Mouse (Mus musculus) kidney, embryonic 14.5 days (tissue): ENCODE data around the gene Plet1. TPM values are rescaled to one million over a fixed set of nuclear protein-coding genes. Genes with fewer than 3 reads are reported as not detected.

ENCODE experiments used
- ATAC-seq: fragments of 200-750 bp; cut with Nextera tagmentation; 2 replicates; pipeline ENCODE4 v1.8.0; 2017; ENCODE audit warnings: moderate number of reproducible peaks, mild to moderate bottlenecking, moderate TSS enrichment, moderate library complexity; ENCODE audit not compliant: low FRiP score, low TSS enrichment
- H3K27ac ChIP-seq: fragments of 300-500 bp; sonication (generic); 2 replicates; pipeline ENCODE4 v1.5.1; 2014; ENCODE audit warnings: low read depth, mild to moderate bottlenecking, low read length, moderate library complexity, mixed read lengths
- H3K27me3 ChIP-seq: fragments of 300-500 bp; sonication (generic); 2 replicates; pipeline ENCODE4 v1.6.1; 2014; ENCODE audit warnings: mild to moderate bottlenecking, low read length; ENCODE audit not compliant: control insufficient read depth, insufficient read depth
- H3K36me3 ChIP-seq: fragments of 300-500 bp; sonication (generic); 2 replicates; pipeline ENCODE4 v1.6.1; 2014; ENCODE audit warnings: low read length, mixed read lengths; ENCODE audit not compliant: control insufficient read depth, insufficient read depth
- H3K4me1 ChIP-seq: fragments of 300-500 bp; sonication (generic); 2 replicates; pipeline ENCODE4 v1.6.1; 2014; ENCODE audit warnings: low read length, mixed read lengths; ENCODE audit not compliant: control insufficient read depth, insufficient read depth
- H3K4me2 ChIP-seq: fragments of 300-500 bp; sonication (generic); replicated peaks from 2 replicates; pipeline ENCODE4 v1.6.1; 2014; ENCODE audit warnings: low read depth, mild to moderate bottlenecking, low read length
- H3K4me3 ChIP-seq: fragments of 300-500 bp; sonication (generic); 2 replicates; pipeline ENCODE4 v1.5.1; 2014; ENCODE audit warnings: mild to moderate bottlenecking, low read length
- H3K9ac ChIP-seq: fragments of 300-500 bp; sonication (generic); 2 replicates; pipeline ENCODE4 v1.6.1; 2014; ENCODE audit warnings: low read depth, mild to moderate bottlenecking, low read length, moderate library complexity
- H3K9me3 ChIP-seq: fragments of 300-500 bp; sonication (generic); 2 replicates; pipeline ENCODE4 v1.6.1; 2016; ENCODE audit warnings: low read length; ENCODE audit not compliant: control insufficient read depth
- WGBS: fragments of 180-500 bp; shearing (Covaris S2); extraction: QIAGEN DNeasy Blood & Tissue Kit; methylation state at CpG from one replicate; pipeline ENCODE4 v1.1.7; 2014; 5-methylcytosine and 5-hydroxymethylcytosine counted together
- polyA plus RNA-seq: library from polyadenylated mRNA; unstranded; fragments of >200 nt; fragmentation: Nextera tagmentation; extraction: Ambion mirVana; gene quantifications from 2 replicates; pipeline ENCODE4 v1.2.1, GENCODE M21; 2014

Plet1 gene
- polyA plus RNA-seq, 1 experiment from 2014 or later, result 32.1 TPM

- Histone ChIP-seq H3K4me2 (no peak overlapping the region), H3K9ac (no peak overlapping the region), H3K27me3 (no peaks in the 10 kb centered on the region), H3K36me3 (no peaks in the 10 kb centered on the region), H3K9me3 (no peaks in the 10 kb centered on the region), H3K27ac (no peak overlapping the region), H3K4me3 (no peak overlapping the region), H3K4me1 (no peaks in the 10 kb centered on the region)
- WGBS, result 83% methylated on average over 2 of the region's 2 CpGs
- ATAC-seq, result no peak
Observed at GRCm38 (mm10) chr9:50553547-50553946, 59.2 kb downstream of the Plet1 start.

GRCm38 (mm10) chr9:50554241-50555093, 60.1 kb downstream of the Plet1 start, which contains the start of gene Il18:
Gene Il18 (plus strand): TSS chr9:50554827.
- ATAC-seq, result no peak
- no peaks in the 10 kb centered on the region for H3K9me3 ChIP-seq
- no peak within 1 kb of the TSS; the same call in 1 of the 2 replicates for H3K4me2 ChIP-seq
- H3K4me3 ChIP-seq, result no peak within 1 kb of the TSS
- no peak within 1 kb of the TSS for H3K27ac ChIP-seq
- no peaks in the 10 kb centered on the region for H3K4me1 ChIP-seq
- no peaks in the 10 kb centered on the region for H3K36me3 ChIP-seq
- no peaks in the 10 kb centered on the region for H3K27me3 ChIP-seq
- WGBS, result 30% methylated on average over 12 of the region's 12 CpGs
- H3K9ac ChIP-seq, result no peak within 1 kb of the TSS; the same call in 1 of the 2 replicates

- Histone ChIP-seq H3K27me3 (no peaks in the 10 kb centered on the region), H3K36me3 (no peaks in the 10 kb centered on the region), H3K4me2 (no peak within 1 kb of the TSS; the same call in 1 of the 2 replicates), H3K4me3 (no peak within 1 kb of the TSS), H3K4me1 (no peaks in the 10 kb centered on the region), H3K9ac (no peak within 1 kb of the TSS; the same call in 1 of the 2 replicates), H3K27ac (no peak within 1 kb of the TSS), H3K9me3 (no peaks in the 10 kb centered on the region)
- no peak for ATAC-seq
- 29% methylated on average over 2 of the region's 2 CpGs for WGBS
Observed at GRCm38 (mm10) chr9:50555094-50555446, 60.7 kb downstream of the Plet1 start, which contains the start of gene Bco2. Gene Bco2 (minus strand): TSS chr9:50555181.

Other genes starting within 250 kb of the Plet1 start
- 335 and 349 TPM in 2 replicates for gene Rpl10-ps3, start 149.6 kb upstream of the Plet1 start, polyA plus RNA-seq
- gene Pts, start 34.2 kb downstream of the Plet1 start, polyA plus RNA-seq, result 85.3 and 89.4 TPM in 2 replicates
- 0.88 and 1.2 TPM in 2 replicates for gene Il18, start 60.3 kb downstream of the Plet1 start, polyA plus RNA-seq
- 0.16 TPM in 1 of 2 replicates, not detected in the other for gene Bco2, start 60.7 kb downstream of the Plet1 start, polyA plus RNA-seq
- gene Tex12, start 66.8 kb downstream of the Plet1 start, polyA plus RNA-seq, result not detected in 2 replicates
- 365 and 387 TPM in 2 replicates for gene Sdhd, start 109.3 kb downstream of the Plet1 start, polyA plus RNA-seq
- 301 and 415 TPM in 2 replicates for gene Timm8b, start 109.4 kb downstream of the Plet1 start, polyA plus RNA-seq
- gene Pih1d2, start 122.8 kb downstream of the Plet1 start, polyA plus RNA-seq, result 6.1 and 8.1 TPM in 2 replicates
- 28.4 and 28.5 TPM in 2 replicates for gene Nkapd1, start 122.9 kb downstream of the Plet1 start, polyA plus RNA-seq
- gene Dlat, start 165.3 kb downstream of the Plet1 start, polyA plus RNA-seq, result 48.1 and 60.9 TPM in 2 replicates
- gene Dixdc1, start 245.0 kb downstream of the Plet1 start, polyA plus RNA-seq, result 5.7 and 10.3 TPM in 2 replicates